ENCODE assay signal across 17 mouse cellular contexts in the genomic region with DNA sequence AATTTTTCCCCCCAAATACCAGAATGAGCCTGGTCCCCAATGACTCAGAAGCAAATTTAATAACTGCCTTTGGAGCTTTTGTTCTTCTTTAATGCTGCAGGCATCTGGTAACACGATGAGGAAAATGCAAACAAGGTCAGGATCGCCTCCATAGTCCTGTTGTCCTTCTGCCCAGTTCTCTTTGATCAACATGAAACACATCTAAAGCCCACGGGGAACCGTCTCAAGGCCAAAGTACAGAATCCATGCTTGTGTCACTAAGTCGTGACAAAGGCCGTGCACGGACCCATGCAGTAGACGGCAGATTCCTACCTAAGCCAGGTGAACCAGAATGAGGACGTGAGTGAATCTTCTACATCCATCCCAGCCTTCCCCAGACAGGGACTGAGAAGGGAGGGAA.
"Had no signal": no experiment of that assay in that cellular context is flagged by ENCODE, and none has a peak within 500 bp of the region (broad histone marks: within the 10 kb centered on the region; RNA-seq: fewer than 3 reads in every experiment).

No protein-coding gene starts in this region.

- H3K4me1 ChIP-seq: stomach, embryonic 15.5 days had no signal

- H3K36me3 ChIP-seq: midbrain, embryonic 10.5 days; midbrain, embryonic 12.5 days; neural tube, embryonic 13.5 days; neural tube, embryonic 15.5 days; stomach, embryonic 15.5 days had no signal

- H3K4me3 ChIP-seq: midbrain, embryonic 10.5 days; midbrain, embryonic 12.5 days; myocyte; neural tube, embryonic 13.5 days; neural tube, embryonic 15.5 days; stomach, embryonic 15.5 days had no signal

- H3K4me2 ChIP-seq: lung, embryonic 14.5 days; midbrain, embryonic 12.5 days; neural tube, embryonic 13.5 days; neural tube, embryonic 15.5 days; stomach, embryonic 15.5 days had no signal

- DNase-seq: lung, adult 18-20 months; lung, embryonic 14.5 days; lung, postnatal 10 days; lung, postnatal 4 days; midbrain, embryonic 14.5 days; right cerebral cortex, postnatal 14 days; thymus, adult 2 months; thymus, postnatal 25 days; thymus, postnatal 4 days had no signal

- H3K27me3 ChIP-seq: midbrain, embryonic 12.5 days; neural tube, embryonic 13.5 days; neural tube, embryonic 15.5 days; stomach, embryonic 15.5 days had no signal

- ATAC-seq: midbrain, embryonic 16.5 days had no signal

- H3K9ac ChIP-seq: lung, embryonic 14.5 days; midbrain, embryonic 12.5 days; neural tube, embryonic 13.5 days; neural tube, embryonic 15.5 days; stomach, embryonic 15.5 days had no signal

- H3K27ac ChIP-seq: midbrain, embryonic 10.5 days; midbrain, embryonic 12.5 days; neural tube, embryonic 13.5 days; neural tube, embryonic 15.5 days; stomach, embryonic 15.5 days; stomach, postnatal 0 days had no signal

- H3K9me3 ChIP-seq: midbrain, embryonic 10.5 days; midbrain, embryonic 12.5 days; neural tube, embryonic 13.5 days; neural tube, embryonic 15.5 days; stomach, embryonic 15.5 days had no signal
